Mouse (Mus musculus) stomach, embryonic 14.5 days (tissue): ENCODE measurements around the gene Adprhl1. TPM values are rescaled to one million over a fixed set of nuclear protein-coding genes. Genes with fewer than 3 reads are reported as not detected.

ENCODE experiments used
- ATAC-seq: fragments of 200-750 bp; cut with Nextera tagmentation; 2 replicates; pipeline ENCODE4 v1.8.0; 2017; ENCODE audit warnings: low read depth, moderate TSS enrichment; ENCODE audit not compliant: insufficient number of reproducible peaks, insufficient read depth, low FRiP score
- H3K27ac ChIP-seq: fragments of 300-500 bp; sonication (generic); 2 replicates; pipeline ENCODE4 v1.5.1; 2014; ENCODE audit warnings: mild to moderate bottlenecking, low read length, moderate library complexity, mixed read lengths
- H3K27me3 ChIP-seq: fragments of 300-500 bp; sonication (generic); 2 replicates; pipeline ENCODE4 v1.6.1; 2014; ENCODE audit warnings: low read length, control low read depth, mixed read lengths; ENCODE audit not compliant: control insufficient read depth, insufficient read depth
- H3K36me3 ChIP-seq: fragments of 300-500 bp; sonication (generic); 2 replicates; pipeline ENCODE4 v1.6.1; 2014; ENCODE audit warnings: mild to moderate bottlenecking, control low read depth, low read length, moderate library complexity, mixed read lengths; ENCODE audit not compliant: control insufficient read depth, insufficient read depth
- H3K4me1 ChIP-seq: fragments of 300-500 bp; sonication (generic); 2 replicates; pipeline ENCODE4 v1.6.1; 2014; ENCODE audit warnings: low read length, control low read depth, mixed read lengths; ENCODE audit not compliant: control insufficient read depth, insufficient read depth
- H3K4me2 ChIP-seq: fragments of 300-500 bp; sonication (generic); replicated peaks from 2 replicates; pipeline ENCODE4 v1.6.1; 2014; ENCODE audit warnings: low read depth, low read length, control low read depth
- H3K4me3 ChIP-seq: fragments of 300-500 bp; sonication (generic); 2 replicates; pipeline ENCODE4 v1.5.1; 2014; ENCODE audit warnings: low read depth, low read length, control low read depth
- H3K9ac ChIP-seq: fragments of 300-500 bp; sonication (generic); replicated peaks from 2 replicates; pipeline ENCODE4 v1.6.1; 2014; ENCODE audit warnings: low read depth, mild to moderate bottlenecking, control low read depth, low read length, moderate library complexity, mixed read lengths
- H3K9me3 ChIP-seq: fragments of 300-500 bp; sonication (generic); 2 replicates; pipeline ENCODE4 v1.6.1; 2016; ENCODE audit warnings: low read depth, low read length, control low read depth; ENCODE audit not compliant: control insufficient read depth
- WGBS: fragments of 180-500 bp; shearing (Covaris S2); extraction: QIAGEN DNeasy Blood & Tissue Kit; methylation state at CpG from one replicate; pipeline ENCODE4 v1.1.7; 2014; 5-methylcytosine and 5-hydroxymethylcytosine counted together
- polyA plus RNA-seq: library from polyadenylated mRNA; unstranded; fragments of >200 nt; fragmentation: Nextera tagmentation; extraction: Ambion mirVana; gene quantifications from 2 replicates; pipeline ENCODE4 v1.2.1, GENCODE M21; 2014

The Adprhl1 gene
- polyA plus RNA-seq, 1 experiment from 2014 or later, result not detected

DNA sequence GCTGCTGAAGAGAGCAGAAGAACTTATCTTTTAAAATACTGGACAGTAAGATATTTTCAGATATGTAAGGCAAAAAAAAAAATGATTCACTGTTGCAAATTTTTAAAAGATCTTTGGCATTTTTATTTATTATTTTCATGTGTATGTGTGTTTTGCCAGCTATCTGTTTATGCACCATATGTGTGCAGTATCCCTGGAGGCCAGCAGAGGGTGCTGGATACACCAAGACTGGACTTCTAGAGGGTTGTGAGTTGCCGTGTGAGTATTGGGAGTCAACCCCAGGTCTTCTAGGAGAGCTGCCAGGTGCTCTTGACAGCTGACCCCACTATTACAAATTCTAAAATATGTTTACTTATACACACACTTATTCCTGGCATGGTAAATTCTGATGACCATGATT lies 29.2 kb upstream of the Adprhl1 start:
- Histone ChIP-seq H3K4me3 (no peak overlapping the region), H3K9ac (no peak overlapping the region), H3K4me2 (no peak overlapping the region), H3K36me3 (no peaks in the 10 kb centered on the region), H3K4me1 (peaks cover 8% of the 10 kb centered on the region; the same call in 1 of the 2 replicates), H3K9me3 (no peaks in the 10 kb centered on the region), H3K27ac (no peak overlapping the region), H3K27me3 (no peaks in the 10 kb centered on the region)
- WGBS, result 71% methylated on average over 1 of the region's 1 CpGs
- ATAC-seq, result no peak

DNA sequence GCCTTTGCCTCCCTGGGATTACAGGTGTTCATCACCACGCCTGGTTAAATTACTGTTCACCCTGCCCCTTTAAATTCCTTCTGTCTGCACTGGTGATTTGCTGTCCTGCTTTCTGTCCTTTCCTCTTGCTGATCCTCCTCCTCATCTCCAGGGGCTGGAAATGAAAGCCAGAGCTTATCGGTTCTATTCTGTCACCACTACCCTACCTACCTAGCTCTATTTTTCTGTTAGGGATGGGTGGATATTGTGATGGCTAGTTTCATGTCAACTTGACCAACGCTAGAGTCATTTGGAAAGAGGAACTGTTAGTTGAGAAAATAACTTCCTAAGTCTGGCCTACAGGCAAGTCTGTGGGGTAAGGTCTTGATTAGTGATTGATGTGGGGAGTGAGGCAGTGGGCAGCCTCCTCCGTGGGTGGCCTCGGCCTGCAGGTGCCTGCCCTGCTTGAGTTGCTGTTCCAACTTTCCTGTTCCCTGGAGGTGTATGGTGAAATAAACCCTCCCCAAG lies 23.0 kb upstream of the Adprhl1 start:
- H3K27me3 ChIP-seq, result no peaks in the 10 kb centered on the region
- no peak overlapping the region for H3K9ac ChIP-seq
- no peak overlapping the region for H3K27ac ChIP-seq
- no peaks in the 10 kb centered on the region for H3K4me1 ChIP-seq
- WGBS, result 76% methylated on average over 5 of the region's 5 CpGs
- peaks cover 3% of the 10 kb centered on the region; the same call in 1 of the 2 replicates for H3K36me3 ChIP-seq
- H3K4me2 ChIP-seq, result no peak overlapping the region
- no peak overlapping the region for H3K4me3 ChIP-seq
- ATAC-seq, result no peak
- H3K9me3 ChIP-seq, result no peaks in the 10 kb centered on the region

- Histone ChIP-seq H3K4me3 (no peak overlapping the region), H3K27ac (no peak overlapping the region), H3K36me3 (peaks cover 3% of the 10 kb centered on the region; the same call in 1 of the 2 replicates), H3K4me2 (no peak overlapping the region), H3K27me3 (no peaks in the 10 kb centered on the region), H3K9ac (no peak overlapping the region), H3K9me3 (no peaks in the 10 kb centered on the region), H3K4me1 (no peaks in the 10 kb centered on the region)
- WGBS, result 92% methylated on average over 5 of the region's 5 CpGs
- ATAC-seq, result no peak
These were observed 18.9 kb upstream of the Adprhl1 start for GRCm38 (mm10) chr8:13272834-13273233.

- WGBS, result 56% methylated on average over 2 of the region's 2 CpGs
- no peaks in the 10 kb centered on the region for H3K9me3 ChIP-seq
These were observed 13.6 kb upstream of the Adprhl1 start for GRCm38 (mm10) chr8:13267566-13267965.

GRCm38 (mm10) chr8:13263376-13263775 lies 9.4 kb upstream of the Adprhl1 start:
- no peaks in the 10 kb centered on the region for H3K9me3 ChIP-seq
- no peaks in the 10 kb centered on the region for H3K4me1 ChIP-seq
- peaks cover 11% of the 10 kb centered on the region for H3K36me3 ChIP-seq
- H3K27ac ChIP-seq, result no peak overlapping the region
- 76% methylated on average over 3 of the region's 3 CpGs for WGBS
- no peak overlapping the region for H3K9ac ChIP-seq
- no peak overlapping the region for H3K4me3 ChIP-seq
- no peak for ATAC-seq
- H3K27me3 ChIP-seq, result no peaks in the 10 kb centered on the region
- no peak overlapping the region for H3K4me2 ChIP-seq

More at GRCm38 (mm10) chr8:13267566-13267965, 13.6 kb upstream of the Adprhl1 start:
- Histone ChIP-seq H3K4me2 (no peak overlapping the region), H3K4me3 (no peak overlapping the region), H3K4me1 (no peaks in the 10 kb centered on the region), H3K9ac (no peak overlapping the region), H3K27me3 (no peaks in the 10 kb centered on the region), H3K27ac (no peak overlapping the region), H3K36me3 (peaks cover 3% of the 10 kb centered on the region; the same call in 1 of the 2 replicates)
- no peak for ATAC-seq

GRCm38 (mm10) chr8:13253413-13253812 lies 549 bp downstream of the Adprhl1 start:
- H3K27ac ChIP-seq, result no peak overlapping the region
- no peaks in the 10 kb centered on the region for H3K4me1 ChIP-seq
- H3K4me2 ChIP-seq, result no peak overlapping the region
- peaks cover 5% of the 10 kb centered on the region for H3K36me3 ChIP-seq
- H3K9me3 ChIP-seq, result no peaks in the 10 kb centered on the region
- no peak overlapping the region for H3K4me3 ChIP-seq
- ATAC-seq, result no peak
- H3K9ac ChIP-seq, result no peak overlapping the region
- H3K27me3 ChIP-seq, result no peaks in the 10 kb centered on the region
- 79% methylated on average over 5 of the region's 5 CpGs for WGBS

- Histone ChIP-seq H3K9ac (no peak overlapping the region), H3K4me1 (no peaks in the 10 kb centered on the region), H3K27ac (no peak overlapping the region), H3K36me3 (peaks cover 5% of the 10 kb centered on the region), H3K9me3 (no peaks in the 10 kb centered on the region), H3K4me2 (no peak overlapping the region), H3K27me3 (no peaks in the 10 kb centered on the region), H3K4me3 (no peak overlapping the region)
- WGBS, result 81% methylated on average over 13 of the region's 13 CpGs
- ATAC-seq, result no peak
These were observed 1.1 kb downstream of the Adprhl1 start for GRCm38 (mm10) chr8:13252837-13253236.

- no peak for ATAC-seq
- Histone ChIP-seq H3K4me1 (no peaks in the 10 kb centered on the region), H3K4me3 (no peak overlapping the region), H3K4me2 (no peak overlapping the region), H3K27me3 (no peaks in the 10 kb centered on the region), H3K27ac (no peak overlapping the region), H3K36me3 (no peaks in the 10 kb centered on the region), H3K9ac (no peak overlapping the region), H3K9me3 (no peaks in the 10 kb centered on the region)
- WGBS, result 84% methylated on average over 11 of the region's 11 CpGs
These were observed 9.6 kb downstream of the Adprhl1 start for GRCm38 (mm10) chr8:13244343-13244880.
